Mouse (Mus musculus) forelimb bud, embryonic 11.5 days (tissue): ENCODE data around the gene Irf8.

ENCODE experiments used
- DNase-seq: peaks from one replicate; pipeline ENCODE4 v3.0.0-alpha.2; 2012; ENCODE audit warnings: low read depth, low spot score

The Irf8 gene

DNA sequence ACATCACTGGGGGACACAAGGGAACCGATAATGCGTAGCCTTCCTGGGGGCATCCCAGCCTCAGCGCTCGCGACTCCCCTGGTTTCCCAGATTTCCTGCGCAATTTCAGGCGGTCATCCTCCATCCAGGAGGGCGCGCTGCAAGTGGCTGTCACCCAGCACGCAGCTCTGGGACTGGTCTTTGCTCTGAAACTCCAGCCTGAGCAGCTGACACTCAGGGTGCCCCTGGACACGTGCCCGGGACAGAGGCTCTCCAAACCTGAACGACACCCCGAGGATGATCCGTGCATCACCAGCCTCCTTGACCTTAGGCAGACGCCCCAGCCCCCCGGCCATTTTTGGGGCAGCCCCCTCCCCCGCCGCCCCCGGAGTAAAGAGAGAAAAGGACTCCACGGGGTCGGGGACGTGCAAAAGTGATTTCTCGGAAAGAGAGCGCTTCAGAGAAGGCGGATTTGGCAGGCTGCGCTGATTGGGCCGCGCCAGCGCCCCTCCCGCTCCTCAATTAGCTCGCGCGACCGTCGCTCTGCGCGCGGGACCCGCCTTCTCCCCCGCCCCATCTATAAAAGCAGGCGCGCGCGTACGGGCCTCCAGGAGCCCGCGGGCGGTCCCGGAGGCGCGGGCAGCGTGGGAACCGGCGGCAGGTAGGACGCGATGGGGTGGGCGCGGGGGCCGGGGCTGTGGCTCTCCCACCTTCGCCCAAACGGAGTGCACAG, at the start of gene Irf8:
TSS of gene Irf8 (plus strand) at position 589 of the 712 bp plus-strand sequence.
- peak; percentile 75 for DNase-seq

DNA sequence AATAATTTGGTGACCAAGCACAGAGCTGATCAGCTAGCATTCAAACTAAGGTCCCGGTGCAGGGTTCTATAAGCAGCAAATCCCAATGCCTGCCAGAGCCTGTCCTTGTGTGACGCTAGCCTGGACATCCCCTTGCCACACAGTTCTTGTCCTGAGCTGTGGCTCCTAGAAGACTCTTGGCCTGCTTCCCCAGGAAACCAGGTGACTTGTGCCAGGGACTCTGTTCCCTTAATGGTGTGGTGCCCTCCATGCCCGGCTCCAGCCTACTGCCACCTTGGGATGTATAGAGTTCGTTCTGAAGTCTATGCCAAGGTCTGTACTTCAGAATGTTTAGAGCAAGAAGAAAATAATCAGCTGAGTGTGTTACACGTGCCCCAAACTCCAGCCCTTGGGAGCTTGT, 49.6 kb upstream of the Irf8 start:
- DNase-seq = no peak

DNA sequence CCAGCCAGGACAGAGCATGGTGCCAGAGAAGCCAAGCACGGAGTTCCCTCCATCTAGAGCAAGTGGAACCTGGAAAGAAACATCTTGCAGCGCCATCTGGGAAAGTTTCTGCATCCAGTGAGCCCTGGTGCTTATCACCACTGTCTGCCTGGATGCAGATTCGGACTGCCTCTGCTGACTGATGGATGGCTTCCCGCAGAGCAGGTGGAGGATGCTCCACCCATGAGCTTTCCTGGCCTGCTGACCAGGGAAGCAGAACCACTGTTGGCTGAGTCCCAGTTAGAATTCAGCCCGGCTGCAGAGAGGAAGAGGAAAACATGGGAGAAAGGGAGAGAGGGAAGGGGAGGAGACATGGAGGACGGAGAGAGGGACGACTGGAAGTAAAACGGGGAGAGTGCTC, 48.4 kb upstream of the Irf8 start:
- no peak for DNase-seq

DNA sequence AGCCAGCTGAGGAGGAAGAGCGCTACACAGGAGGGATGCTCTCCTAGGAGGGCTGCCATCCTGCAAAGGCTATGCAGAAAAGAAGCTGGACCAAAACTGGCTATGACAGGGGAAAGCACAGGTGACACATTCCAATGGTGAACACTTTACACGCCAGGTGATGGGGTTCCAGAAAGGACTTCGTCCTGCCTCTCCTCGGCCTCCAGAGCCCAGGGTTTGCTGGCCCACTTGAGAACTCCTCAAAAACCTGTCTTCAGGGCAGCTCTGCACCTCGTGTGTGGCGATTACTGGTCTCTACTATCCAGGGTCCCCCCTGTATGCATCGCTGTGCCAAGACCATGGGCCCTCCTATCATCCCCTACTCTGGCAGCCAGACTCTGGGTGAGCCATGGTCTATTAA, 47.6 kb upstream of the Irf8 start:
- no peak for DNase-seq

DNA sequence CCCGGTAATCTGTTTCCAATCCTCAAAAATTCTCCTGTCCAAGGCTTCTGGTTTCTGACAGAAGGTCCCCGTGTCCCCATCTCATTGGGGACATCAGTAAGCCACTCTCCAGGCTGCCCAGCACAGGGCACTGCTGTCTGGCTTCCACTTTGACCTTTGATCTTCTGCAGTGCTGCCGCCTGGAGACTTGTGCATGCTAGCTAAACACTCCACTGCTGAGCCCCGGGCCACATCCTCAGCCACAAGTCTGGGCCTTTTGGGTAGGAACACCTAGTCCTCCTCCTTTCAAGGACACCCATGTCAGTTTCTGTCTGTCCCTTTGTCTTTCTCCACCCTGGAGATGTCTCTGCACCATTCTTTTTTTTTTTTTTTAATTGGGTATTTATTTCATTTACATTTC, 43.2 kb upstream of the Irf8 start:
- DNase-seq = no peak

DNA sequence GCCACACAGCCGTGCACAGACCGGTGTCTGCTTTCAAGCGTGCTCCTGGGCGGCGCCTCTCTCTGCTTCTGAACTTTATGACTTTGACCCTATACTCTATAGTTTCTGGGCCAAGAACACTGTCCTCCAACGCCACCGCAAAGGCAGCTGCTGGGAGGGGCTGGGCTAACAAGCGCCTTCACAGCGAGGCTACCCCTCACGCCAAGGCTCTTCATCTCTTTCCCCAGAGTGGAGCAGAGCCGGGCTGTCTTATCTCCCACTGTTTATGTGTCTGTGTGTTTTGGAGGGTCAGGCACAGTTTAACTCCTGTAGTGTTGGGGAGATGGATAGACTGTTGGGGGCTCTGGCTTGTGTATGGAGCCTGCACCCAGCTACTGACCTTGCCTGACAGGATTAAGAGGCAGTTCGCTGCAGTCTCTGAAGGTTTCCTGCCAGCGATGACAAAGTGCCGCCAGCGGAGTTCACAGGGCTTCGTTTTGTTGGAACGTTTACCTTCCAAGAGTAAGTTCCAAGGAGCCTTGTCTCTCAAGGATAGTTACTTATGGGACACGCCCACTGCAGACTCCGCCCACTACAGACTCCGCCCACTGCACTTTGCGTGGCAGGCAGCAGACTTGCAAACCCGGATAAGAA, 42.2 kb upstream of the Irf8 start:
- DNase-seq = peak; percentile 20

DNA sequence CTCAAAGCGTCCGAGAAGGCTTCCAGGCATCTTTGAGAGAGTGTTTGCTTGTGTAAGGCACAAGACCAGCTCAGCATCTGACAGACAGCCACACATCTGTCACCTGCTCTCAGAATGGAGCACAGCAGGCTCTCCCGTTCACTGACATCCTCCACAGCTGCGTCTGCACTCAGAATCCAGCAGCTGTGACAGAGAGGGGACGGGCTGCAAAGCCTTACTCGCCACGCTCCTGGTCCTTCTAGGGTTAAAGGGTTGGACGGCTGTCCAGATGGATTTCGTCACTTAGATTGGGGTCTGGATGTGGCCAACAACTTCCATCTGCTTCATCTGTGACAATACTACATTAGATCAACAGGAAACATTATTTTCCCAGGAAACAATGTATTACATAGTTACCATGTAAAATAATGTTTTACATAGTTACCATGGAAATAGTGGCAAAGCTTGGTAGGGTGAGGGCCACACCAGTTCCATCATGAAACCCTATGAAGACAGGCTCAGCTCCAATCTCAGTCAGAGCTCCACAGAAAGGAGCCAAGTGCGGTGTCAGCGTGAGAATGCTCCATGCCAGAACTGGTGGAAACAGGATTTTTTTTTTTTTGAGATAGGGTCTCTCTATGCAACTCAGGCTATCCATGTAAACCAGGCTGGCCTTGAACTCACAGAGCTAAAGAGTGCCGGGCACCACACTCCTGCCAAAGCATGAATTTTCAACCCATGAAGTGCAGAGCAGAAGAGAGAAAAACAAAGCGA, 39.6 kb upstream of the Irf8 start:
- DNase-seq = no peak

DNA sequence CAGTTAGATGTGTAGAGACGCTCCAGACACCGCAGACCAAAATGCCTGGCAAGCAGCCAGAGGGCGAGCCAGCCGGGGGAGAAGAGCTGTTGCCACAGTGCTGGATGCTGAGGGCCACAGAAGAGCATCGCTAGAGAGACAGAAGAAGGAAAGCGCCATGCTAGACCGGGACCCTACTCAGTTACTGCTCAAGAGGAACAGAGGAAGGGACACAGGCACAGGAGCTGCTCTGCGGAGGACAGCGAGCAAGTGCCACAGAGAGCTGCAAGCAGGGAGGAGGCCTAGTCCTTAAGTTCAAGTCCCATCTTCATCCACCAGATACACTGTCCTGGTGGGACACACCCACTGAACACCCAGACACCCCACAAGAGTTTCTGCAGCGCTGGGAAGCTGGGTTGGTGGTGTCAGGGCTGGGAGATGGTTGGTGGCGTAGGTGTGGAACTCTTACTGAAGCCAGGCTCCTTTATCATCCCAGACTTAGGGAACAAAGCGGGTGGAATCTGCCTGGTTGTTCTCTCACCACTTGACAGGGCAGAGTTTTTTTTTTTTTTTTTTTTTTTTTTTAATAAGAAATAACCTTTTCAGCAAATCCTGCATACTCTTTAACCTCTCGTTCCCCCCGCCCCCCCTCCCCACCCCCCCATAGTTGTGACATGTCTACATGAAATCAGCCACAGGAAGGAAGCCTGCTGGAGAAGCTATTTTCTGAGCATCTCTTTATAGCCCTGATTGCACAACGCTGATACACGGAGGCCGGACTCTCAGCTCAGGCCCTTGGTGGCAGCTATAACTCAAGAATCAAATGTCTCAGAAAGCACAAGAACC, 38.8 kb upstream of the Irf8 start:
- no peak for DNase-seq

DNA sequence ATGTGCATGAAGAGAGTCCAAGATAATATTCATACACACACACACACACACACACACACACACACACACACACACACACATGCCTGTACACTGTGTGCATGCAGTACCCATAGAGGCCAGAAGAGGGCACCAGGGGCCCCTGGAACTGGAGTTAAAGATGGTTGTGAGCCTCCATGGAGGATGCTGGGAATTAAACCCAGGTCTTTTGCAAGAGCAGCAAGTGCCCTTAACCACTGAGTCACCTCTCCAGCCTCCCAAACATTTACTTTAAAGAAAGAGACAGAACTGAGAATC, 38.2 kb upstream of the Irf8 start:
- no peak for DNase-seq

DNA sequence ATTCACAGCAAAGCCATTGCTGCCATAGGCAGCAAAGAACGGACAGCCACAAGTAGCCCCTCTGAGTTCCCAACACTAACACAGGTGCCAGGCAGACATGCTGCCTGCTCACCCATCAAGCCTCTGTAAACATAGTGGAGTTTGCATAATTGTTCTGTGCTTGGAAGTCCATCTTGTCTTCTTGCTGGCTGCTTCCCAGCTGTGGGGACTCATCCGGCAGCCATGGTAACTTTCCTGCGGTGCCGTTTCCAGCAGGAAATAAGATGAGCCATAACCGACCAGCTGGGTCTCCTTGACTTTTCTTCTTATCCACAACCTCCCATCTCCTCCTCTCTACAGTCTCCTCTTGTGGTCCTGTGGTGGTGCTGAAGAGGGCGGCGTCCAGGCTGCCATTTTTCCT, 37.7 kb upstream of the Irf8 start:
- no peak for DNase-seq

DNA sequence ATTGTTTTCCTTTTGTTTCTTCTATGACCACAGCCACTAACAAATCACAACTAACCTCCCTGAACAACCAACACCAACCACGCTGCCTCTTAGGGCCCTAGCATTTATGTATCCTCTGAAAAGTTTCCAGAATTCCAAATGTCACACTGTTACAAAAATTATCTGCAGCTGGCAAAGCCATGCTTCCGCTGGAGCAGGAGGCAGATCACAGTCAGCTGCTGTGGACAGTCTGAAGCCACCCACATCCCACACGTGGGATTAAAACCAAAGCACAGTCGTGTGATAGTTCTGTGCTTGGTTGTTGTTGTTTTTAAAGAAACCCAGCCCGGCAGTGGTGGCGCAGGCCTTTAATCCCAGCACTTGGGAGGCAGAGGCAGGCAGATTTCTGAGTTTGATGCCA, 37.1 kb upstream of the Irf8 start:
- DNase-seq = no peak

DNA sequence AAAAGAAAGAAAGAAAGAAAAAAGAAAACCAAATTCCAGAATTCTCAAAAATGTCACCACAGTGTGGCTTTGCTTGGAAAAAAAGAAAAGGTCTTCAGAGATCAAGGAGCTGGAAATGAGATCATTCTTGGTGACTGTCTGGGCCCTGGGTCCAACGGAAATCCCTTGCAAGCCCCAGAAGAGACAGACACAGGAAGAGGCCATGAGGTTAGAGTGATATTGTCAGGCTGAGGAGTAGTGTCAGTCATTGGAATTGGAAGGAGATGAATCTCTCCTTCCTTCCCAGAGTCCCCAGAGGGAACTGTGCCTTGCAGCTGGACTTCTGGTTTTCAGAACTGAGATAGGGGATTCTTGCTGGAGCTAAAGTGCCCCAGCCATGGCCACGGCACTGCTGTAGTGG, 36.6 kb upstream of the Irf8 start:
- no peak for DNase-seq

DNA sequence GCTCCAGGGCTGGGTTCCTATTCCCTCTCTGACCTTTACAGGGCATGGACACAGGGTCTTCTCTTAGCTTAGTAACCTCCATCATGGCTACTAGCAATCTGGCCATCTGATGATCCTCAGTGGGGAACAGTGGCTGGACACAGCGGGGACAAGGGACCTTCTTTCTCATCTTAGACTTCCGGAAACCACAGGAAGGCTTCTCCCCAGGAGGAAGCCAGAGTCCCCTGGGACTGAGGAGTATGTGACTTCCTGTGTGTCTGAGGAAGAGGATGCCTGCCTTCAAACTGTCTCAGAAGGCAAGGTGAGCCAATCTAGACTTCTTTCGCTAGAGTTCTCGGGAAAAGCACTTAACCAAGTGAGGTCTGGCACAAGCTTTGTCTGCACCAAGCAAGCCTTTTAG, 36.1 kb upstream of the Irf8 start:
- DNase-seq = no peak

DNA sequence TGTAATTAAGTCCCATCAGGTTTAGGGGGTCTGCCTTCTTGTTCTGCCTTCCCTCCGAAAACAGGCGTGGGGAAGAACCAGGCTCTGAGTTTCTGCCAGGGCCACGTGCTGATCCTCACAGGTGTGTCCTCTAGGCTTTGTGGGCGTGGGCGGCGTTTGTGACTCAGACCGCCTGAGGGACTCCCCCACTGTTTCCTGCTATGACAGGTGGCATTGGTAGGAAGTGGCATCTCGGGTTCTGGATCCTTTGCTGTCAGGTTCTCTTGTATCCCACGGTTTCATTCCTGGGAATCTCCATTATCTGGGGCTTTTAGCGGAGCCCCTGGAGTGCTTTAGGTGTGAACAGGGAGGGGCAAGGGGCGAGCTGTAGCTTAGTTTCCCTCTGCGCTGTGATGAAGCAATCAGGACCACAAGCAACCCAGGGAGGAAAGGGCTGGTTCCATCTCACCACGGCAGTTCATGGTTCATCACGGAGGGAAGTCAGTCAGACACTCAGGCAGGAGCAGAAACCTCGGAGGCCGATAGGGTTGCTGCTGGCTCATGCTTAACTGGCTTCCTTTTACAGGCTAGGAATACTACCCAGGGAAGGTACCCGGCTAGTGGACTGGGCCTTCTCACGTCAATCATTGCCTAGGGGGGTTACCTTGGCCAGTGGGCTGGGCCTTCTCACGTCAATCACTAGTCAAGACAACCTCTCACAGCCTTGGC, 34.2 kb upstream of the Irf8 start:
- no peak for DNase-seq

DNA sequence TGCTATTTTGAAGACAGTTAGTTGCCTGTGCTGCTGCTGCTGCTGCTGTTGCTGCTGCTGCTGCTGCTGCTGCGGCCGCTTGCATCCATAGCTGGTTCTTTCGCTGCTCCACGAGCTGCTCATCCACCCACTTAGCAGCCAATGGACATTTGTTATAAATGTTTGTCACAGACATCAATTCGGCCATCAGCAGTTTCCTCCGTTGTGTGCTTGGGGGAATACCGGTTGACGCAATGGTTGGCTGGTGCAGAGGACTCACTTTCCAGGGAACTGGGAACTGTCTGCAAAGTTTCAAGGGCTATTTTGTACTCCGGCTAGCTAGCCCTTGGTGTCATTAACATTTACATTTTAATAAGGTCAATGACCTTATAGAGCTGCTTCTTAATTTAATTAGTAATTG, 32.0 kb upstream of the Irf8 start:
- DNase-seq = no peak

DNA sequence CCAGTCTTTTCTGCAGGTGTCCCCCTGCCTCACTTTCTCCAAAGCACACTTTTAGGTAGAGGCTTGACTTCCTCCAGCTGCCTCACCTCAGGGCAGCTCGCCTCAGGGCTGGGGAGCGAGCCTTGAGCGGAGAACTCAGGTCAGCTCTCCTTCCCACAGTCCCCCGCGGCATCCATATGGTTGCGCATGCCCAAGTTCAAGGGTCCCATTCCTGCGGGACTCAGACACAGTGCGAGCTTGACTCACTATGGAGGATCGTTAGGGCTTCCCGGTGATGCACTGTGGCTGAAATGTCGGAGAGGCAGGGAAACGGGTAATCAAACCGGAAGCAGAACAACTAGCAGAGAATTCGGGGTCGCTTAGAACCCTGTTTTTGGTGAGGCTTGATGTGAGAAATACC, 31.0 kb upstream of the Irf8 start:
- DNase-seq = no peak

DNA sequence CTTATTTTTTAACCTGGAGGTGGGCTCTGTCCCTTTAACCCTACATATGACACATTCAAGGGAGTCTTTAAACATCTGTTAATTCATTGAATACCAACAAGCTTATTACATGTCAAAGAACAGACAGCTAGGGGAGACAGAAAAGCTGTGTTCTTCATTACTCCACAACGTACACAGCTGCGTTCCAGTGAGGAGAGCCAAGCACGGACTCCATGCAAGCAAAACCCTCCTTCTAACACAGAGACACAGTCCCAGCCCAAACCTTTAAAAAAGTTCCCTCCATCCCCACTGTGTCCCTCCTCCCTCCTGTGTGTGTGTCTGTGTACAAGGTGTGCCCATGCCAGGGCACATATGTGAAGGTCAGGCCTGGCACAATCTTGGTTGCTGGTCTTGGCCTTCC, 30.0 kb upstream of the Irf8 start:
- no peak for DNase-seq

DNA sequence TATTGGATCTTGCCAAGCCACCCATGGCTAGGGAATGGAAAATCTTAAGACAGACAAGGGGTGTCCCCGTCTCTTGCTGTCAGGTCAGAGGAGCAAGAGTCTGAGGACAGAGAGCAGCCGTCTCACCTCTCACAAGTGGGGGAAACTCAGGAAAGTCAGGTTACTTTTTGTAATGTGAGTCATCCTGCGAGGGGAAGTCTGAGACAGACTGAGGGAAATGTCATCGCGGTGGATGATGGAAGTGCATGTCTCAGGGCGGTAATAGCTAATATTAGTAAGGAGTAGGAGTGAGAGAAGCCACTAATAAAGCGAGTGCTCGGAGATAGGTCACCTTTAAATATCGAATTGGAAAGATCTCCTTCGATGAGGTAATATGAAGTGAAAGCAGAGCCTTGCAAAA, 27.0 kb upstream of the Irf8 start:
- DNase-seq = no peak

DNA sequence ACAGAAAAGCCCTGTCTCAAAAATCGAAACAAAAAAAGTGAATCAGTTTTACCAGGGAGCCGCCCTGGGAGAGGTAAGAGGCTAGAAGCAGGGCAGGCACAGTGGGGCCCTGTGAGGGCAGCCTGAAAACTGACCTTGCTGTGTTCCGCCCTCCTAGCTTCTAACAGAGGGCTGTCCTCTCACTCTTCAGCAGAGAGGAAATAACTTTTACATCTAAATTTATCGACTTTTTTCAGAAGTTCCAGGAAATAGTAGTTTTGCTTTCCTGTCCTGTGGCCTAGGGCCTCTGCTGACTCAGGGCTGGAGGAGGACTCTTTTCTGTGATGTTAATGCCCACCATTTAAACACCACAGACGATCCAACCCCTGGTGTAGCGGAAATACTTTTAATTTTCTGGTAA, 21.0 kb upstream of the Irf8 start:
- DNase-seq = no peak

DNA sequence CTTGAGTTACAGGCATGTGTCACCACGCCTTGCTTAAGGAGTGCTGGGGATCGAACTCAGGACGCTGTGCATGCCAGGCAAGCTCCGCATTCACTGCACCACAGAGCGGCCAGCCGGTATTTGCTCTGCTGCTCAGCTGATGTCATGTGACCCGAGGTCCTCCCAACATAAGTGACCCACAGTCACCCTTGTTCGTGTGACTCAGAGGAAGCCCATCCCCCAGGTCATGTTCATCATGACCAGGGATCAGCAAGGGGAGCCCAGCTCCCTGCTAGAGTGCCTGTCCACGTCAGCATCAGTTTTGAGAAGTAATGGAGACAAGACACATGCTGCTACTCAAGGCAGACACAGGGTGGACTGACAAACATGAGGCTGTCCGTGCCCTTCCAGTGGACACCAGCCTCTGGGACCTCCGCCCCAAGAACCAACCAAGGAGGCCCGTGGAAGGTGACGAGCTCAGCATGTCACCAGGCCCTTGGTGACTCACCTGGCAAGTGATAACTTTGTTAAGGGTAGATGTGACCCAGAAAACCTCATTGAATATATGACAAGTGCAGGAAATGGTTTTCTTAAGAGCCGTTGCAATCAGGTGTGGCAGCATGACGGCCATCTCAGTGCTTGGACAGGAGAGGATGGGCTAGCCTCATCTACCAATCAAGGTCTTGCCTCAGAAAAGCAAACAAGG, 20.0 kb upstream of the Irf8 start:
- no peak for DNase-seq

DNA sequence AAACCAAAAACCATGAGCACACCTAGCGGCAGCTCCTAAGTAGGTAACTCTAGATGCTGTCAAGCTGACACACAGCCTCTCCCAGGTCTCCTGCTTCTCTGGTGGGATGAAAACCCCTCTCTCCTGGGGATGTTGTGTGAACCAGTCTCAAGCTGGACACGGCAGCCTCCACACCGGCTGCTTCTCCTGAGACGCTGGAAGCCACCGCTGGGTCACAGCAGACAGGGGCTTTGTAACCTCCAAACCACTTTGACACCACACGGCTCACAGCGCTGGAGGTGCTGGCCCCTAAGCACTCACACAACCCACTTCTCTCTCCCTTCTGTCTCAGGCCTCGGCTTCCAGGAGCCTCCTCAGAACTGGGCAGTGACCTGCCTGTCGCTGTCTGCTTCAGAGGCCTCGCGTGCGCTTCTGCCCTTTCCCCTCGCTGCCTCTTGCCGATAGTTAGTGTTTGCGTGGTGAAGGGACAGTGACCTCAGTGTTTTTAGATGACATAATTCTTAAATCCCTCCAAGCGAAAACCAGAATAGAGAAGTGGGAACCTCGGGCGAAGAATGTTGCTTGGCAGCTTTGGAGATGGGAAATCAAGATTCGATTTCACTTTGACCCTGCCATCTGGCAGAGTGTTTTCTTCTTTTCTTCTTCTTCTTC, 16.4 kb upstream of the Irf8 start:
- no peak for DNase-seq
